Mouse (Mus musculus) stomach, embryonic 14.5 days (tissue): ENCODE results near the gene Kif16b. TPM values are rescaled to one million over a fixed set of nuclear protein-coding genes. Genes with fewer than 3 reads are reported as not detected.

Source experiments
- ATAC-seq: fragments of 200-750 bp; cut with Nextera tagmentation; 2 replicates; pipeline ENCODE4 v1.8.0; 2017; ENCODE audit warnings: low read depth, moderate TSS enrichment; ENCODE audit not compliant: insufficient number of reproducible peaks, insufficient read depth, low FRiP score
- H3K27ac ChIP-seq: fragments of 300-500 bp; sonication (generic); 2 replicates; pipeline ENCODE4 v1.5.1; 2014; ENCODE audit warnings: mild to moderate bottlenecking, low read length, moderate library complexity, mixed read lengths
- H3K27me3 ChIP-seq: fragments of 300-500 bp; sonication (generic); 2 replicates; pipeline ENCODE4 v1.6.1; 2014; ENCODE audit warnings: low read length, control low read depth, mixed read lengths; ENCODE audit not compliant: control insufficient read depth, insufficient read depth
- H3K36me3 ChIP-seq: fragments of 300-500 bp; sonication (generic); 2 replicates; pipeline ENCODE4 v1.6.1; 2014; ENCODE audit warnings: mild to moderate bottlenecking, control low read depth, low read length, moderate library complexity, mixed read lengths; ENCODE audit not compliant: control insufficient read depth, insufficient read depth
- H3K4me1 ChIP-seq: fragments of 300-500 bp; sonication (generic); 2 replicates; pipeline ENCODE4 v1.6.1; 2014; ENCODE audit warnings: low read length, control low read depth, mixed read lengths; ENCODE audit not compliant: control insufficient read depth, insufficient read depth
- H3K4me2 ChIP-seq: fragments of 300-500 bp; sonication (generic); replicated peaks from 2 replicates; pipeline ENCODE4 v1.6.1; 2014; ENCODE audit warnings: low read depth, low read length, control low read depth
- H3K4me3 ChIP-seq: fragments of 300-500 bp; sonication (generic); 2 replicates; pipeline ENCODE4 v1.5.1; 2014; ENCODE audit warnings: low read depth, low read length, control low read depth
- H3K9ac ChIP-seq: fragments of 300-500 bp; sonication (generic); replicated peaks from 2 replicates; pipeline ENCODE4 v1.6.1; 2014; ENCODE audit warnings: low read depth, mild to moderate bottlenecking, control low read depth, low read length, moderate library complexity, mixed read lengths
- H3K9me3 ChIP-seq: fragments of 300-500 bp; sonication (generic); 2 replicates; pipeline ENCODE4 v1.6.1; 2016; ENCODE audit warnings: low read depth, low read length, control low read depth; ENCODE audit not compliant: control insufficient read depth
- WGBS: fragments of 180-500 bp; shearing (Covaris S2); extraction: QIAGEN DNeasy Blood & Tissue Kit; methylation state at CpG from one replicate; pipeline ENCODE4 v1.1.7; 2014; 5-methylcytosine and 5-hydroxymethylcytosine counted together
- polyA plus RNA-seq: library from polyadenylated mRNA; unstranded; fragments of >200 nt; fragmentation: Nextera tagmentation; extraction: Ambion mirVana; gene quantifications from 2 replicates; pipeline ENCODE4 v1.2.1, GENCODE M21; 2014

Gene Kif16b
- polyA plus RNA-seq, 1 experiment from 2014 or later, result 13.5 TPM

GRCm38 (mm10) chr2:142774752-142775151 is 126.6 kb downstream of the Kif16b start:
- H3K4me2 ChIP-seq, result no peak overlapping the region
- no peak overlapping the region for H3K27ac ChIP-seq
- no peak for ATAC-seq
- no peaks in the 10 kb centered on the region for H3K9me3 ChIP-seq
- no peaks in the 10 kb centered on the region for H3K4me1 ChIP-seq
- no peak overlapping the region for H3K4me3 ChIP-seq
- 56% methylated on average over 1 of the region's 1 CpGs for WGBS
- no peaks in the 10 kb centered on the region for H3K27me3 ChIP-seq
- no peaks in the 10 kb centered on the region for H3K36me3 ChIP-seq
- H3K9ac ChIP-seq, result no peak overlapping the region

- Histone ChIP-seq H3K9me3 (no peaks in the 10 kb centered on the region), H3K4me2 (no peak overlapping the region), H3K27ac (no peak overlapping the region), H3K36me3 (no peaks in the 10 kb centered on the region), H3K9ac (no peak overlapping the region), H3K4me1 (no peaks in the 10 kb centered on the region), H3K27me3 (no peaks in the 10 kb centered on the region), H3K4me3 (no peak overlapping the region)
- WGBS, result 81% methylated on average over 11 of the region's 11 CpGs
- ATAC-seq, result no peak
Measured at GRCm38 (mm10) chr2:142769647-142770121, 131.6 kb downstream of the Kif16b start.

- no peaks in the 10 kb centered on the region for H3K27me3 ChIP-seq
Measured at GRCm38 (mm10) chr2:142764276-142764675, 137.1 kb downstream of the Kif16b start.

GRCm38 (mm10) chr2:142760843-142761242 is 140.5 kb downstream of the Kif16b start:
- no peak overlapping the region for H3K9ac ChIP-seq
- WGBS, result 65% methylated on average over 4 of the region's 4 CpGs
- ATAC-seq, result no peak
- no peaks in the 10 kb centered on the region for H3K27me3 ChIP-seq
- no peak overlapping the region for H3K4me3 ChIP-seq
- no peak overlapping the region for H3K4me2 ChIP-seq
- no peaks in the 10 kb centered on the region; the same call in 1 of the 2 replicates for H3K36me3 ChIP-seq
- no peak overlapping the region for H3K27ac ChIP-seq
- H3K9me3 ChIP-seq, result no peaks in the 10 kb centered on the region
- no peaks in the 10 kb centered on the region for H3K4me1 ChIP-seq

More at GRCm38 (mm10) chr2:142764276-142764675, 137.1 kb downstream of the Kif16b start:
- WGBS, result 67% methylated on average over 2 of the region's 2 CpGs
- Histone ChIP-seq H3K27ac (no peak overlapping the region), H3K9me3 (no peaks in the 10 kb centered on the region), H3K4me2 (no peak overlapping the region), H3K4me3 (no peak overlapping the region), H3K36me3 (no peaks in the 10 kb centered on the region), H3K4me1 (no peaks in the 10 kb centered on the region), H3K9ac (no peak overlapping the region)
- no peak for ATAC-seq

GRCm38 (mm10) chr2:142759192-142759591 is 142.1 kb downstream of the Kif16b start:
- H3K4me1 ChIP-seq, result no peaks in the 10 kb centered on the region
- H3K9me3 ChIP-seq, result no peaks in the 10 kb centered on the region
- H3K4me3 ChIP-seq, result no peak overlapping the region
- H3K4me2 ChIP-seq, result no peak overlapping the region
- WGBS, result 95% methylated on average over 4 of the region's 4 CpGs
- no peaks in the 10 kb centered on the region for H3K27me3 ChIP-seq
- no peaks in the 10 kb centered on the region; the same call in 1 of the 2 replicates for H3K36me3 ChIP-seq
- ATAC-seq, result no peak
- no peak overlapping the region for H3K9ac ChIP-seq
- no peak overlapping the region for H3K27ac ChIP-seq

GRCm38 (mm10) chr2:142758091-142758765 is 143.1 kb downstream of the Kif16b start:
- Histone ChIP-seq H3K4me3 (no peak overlapping the region), H3K4me2 (no peak overlapping the region), H3K27ac (no peak overlapping the region), H3K36me3 (no peaks in the 10 kb centered on the region; the same call in 1 of the 2 replicates), H3K27me3 (no peaks in the 10 kb centered on the region), H3K9me3 (no peaks in the 10 kb centered on the region), H3K4me1 (no peaks in the 10 kb centered on the region), H3K9ac (no peak overlapping the region)
- ATAC-seq, result no peak
- WGBS, result 76% methylated on average over 3 of the region's 3 CpGs

GRCm38 (mm10) chr2:142739338-142739737 is 162.0 kb downstream of the Kif16b start:
- no peak overlapping the region for H3K27ac ChIP-seq
- ATAC-seq, result no peak
- no peak overlapping the region for H3K4me3 ChIP-seq
- no peaks in the 10 kb centered on the region for H3K36me3 ChIP-seq
- no peaks in the 10 kb centered on the region for H3K27me3 ChIP-seq
- 70% methylated on average over 2 of the region's 2 CpGs for WGBS
- H3K4me1 ChIP-seq, result no peaks in the 10 kb centered on the region
- no peaks in the 10 kb centered on the region for H3K9me3 ChIP-seq
- no peak overlapping the region for H3K4me2 ChIP-seq
- no peak overlapping the region for H3K9ac ChIP-seq

GRCm38 (mm10) chr2:142738488-142738887 is 162.8 kb downstream of the Kif16b start:
- 84% methylated on average over 2 of the region's 2 CpGs for WGBS

GRCm38 (mm10) chr2:142735691-142736090 is 165.6 kb downstream of the Kif16b start:
- Histone ChIP-seq H3K27me3 (no peaks in the 10 kb centered on the region), H3K27ac (no peak overlapping the region), H3K9ac (no peak overlapping the region), H3K4me1 (no peaks in the 10 kb centered on the region), H3K9me3 (no peaks in the 10 kb centered on the region), H3K4me3 (no peak overlapping the region), H3K36me3 (no peaks in the 10 kb centered on the region), H3K4me2 (no peak overlapping the region)
- 86% methylated on average over 3 of the region's 3 CpGs for WGBS
- ATAC-seq, result no peak

More at GRCm38 (mm10) chr2:142738488-142738887, 162.8 kb downstream of the Kif16b start:
- Histone ChIP-seq H3K27ac (no peak overlapping the region), H3K27me3 (no peaks in the 10 kb centered on the region), H3K4me3 (no peak overlapping the region), H3K9ac (no peak overlapping the region), H3K36me3 (no peaks in the 10 kb centered on the region), H3K4me1 (no peaks in the 10 kb centered on the region), H3K4me2 (no peak overlapping the region), H3K9me3 (no peaks in the 10 kb centered on the region)
- ATAC-seq, result no peak
